Mouse (Mus musculus): ENCODE data around the gene Macrod2. TPM values are rescaled to one million over a fixed set of nuclear protein-coding genes. Genes with fewer than 3 reads are reported as not detected.

Macrod2 gene
- polyA plus RNA-seq, 1 experiment, result 0.95 TPM

DNA sequence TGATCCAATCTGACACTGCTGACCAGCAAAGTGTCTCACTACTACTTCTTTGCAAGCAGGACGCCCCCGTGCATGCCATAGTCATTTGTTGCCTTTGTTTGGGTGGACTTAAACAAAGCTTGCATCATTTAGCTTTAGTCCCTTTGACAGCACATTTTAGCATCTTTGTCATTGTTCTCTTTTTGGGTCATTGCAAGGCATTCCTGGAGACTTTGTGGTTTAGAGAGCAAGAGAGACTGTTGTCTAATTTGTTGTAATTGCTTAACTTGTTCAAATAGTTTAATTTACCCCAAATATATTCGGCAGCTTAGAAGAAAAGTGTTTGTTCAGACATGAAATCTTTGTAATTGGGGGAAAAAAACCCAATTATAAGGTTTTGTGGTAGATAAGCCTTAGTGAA, 511.0 kb downstream of the Macrod2 start:
- TF ChIP-seq MYOG (IDR thresholded peaks at IDR 0.05; ENCODE audit: control insufficient read depth, extremely low read depth, insufficient read length), result no peak
- TF ChIP-seq MAX (IDR thresholded peaks at IDR 0.05), result no peak
- no peak for TF ChIP-seq USF1 (IDR thresholded peaks at IDR 0.05; ENCODE audit: low read depth)
- TF ChIP-seq MYOD1 (IDR thresholded peaks at IDR 0.05; ENCODE audit: control insufficient read depth, insufficient read length, low read depth), result no peak
- no peak for TF ChIP-seq CTCF (IDR thresholded peaks at IDR 0.05; ENCODE audit: control insufficient read depth, insufficient read depth, insufficient read length)
- TF ChIP-seq FOSL1 (IDR thresholded peaks at IDR 0.05; ENCODE audit: insufficient read depth, low read length, poor library complexity, severe bottlenecking), result no peak
- TF ChIP-seq CEBPB (IDR thresholded peaks at IDR 0.05; ENCODE audit: low read depth), result no peak
- no peaks in the 10 kb centered on the region for H3K27me3 ChIP-seq (ENCODE audit: control insufficient read depth, insufficient read depth, insufficient read length)
- no peaks in the 10 kb centered on the region for H3K79me2 ChIP-seq (ENCODE audit: control insufficient read depth, insufficient read depth)
- H3ac ChIP-seq (ENCODE audit: control insufficient read depth, insufficient read length, low read depth), result no peak overlapping the region
- H3K4me3 ChIP-seq (ENCODE audit: insufficient read depth, poor library complexity, severe bottlenecking), result no peak overlapping the region
- H3K36me3 ChIP-seq (ENCODE audit: control insufficient read depth, insufficient read depth), result no peaks in the 10 kb centered on the region
- H3K79me3 ChIP-seq (ENCODE audit: low read depth), result no peaks in the 10 kb centered on the region

DNA sequence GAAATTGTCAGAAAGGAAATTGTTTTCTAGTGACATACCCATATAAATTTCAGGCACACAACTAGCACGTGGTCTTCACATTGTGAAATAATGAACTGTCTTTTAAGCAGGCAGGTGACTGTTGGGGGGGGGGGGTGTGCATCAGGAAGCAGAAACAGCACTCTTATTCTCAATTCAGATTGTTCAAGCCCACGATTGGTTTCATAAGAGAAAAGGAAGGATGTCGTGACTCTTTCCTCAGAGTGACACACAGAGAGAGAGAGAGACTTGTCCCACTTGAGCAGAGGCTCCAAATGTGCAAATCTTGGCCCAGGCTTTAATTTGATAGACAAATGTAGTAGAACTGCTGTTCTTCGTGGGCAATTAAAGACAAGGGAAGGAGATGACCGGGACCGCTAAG, 516.4 kb downstream of the Macrod2 start:
- Histone ChIP-seq H3K79me3 (ENCODE audit: low read depth) (no peaks in the 10 kb centered on the region), H3K27me3 (ENCODE audit: control insufficient read depth, insufficient read depth, insufficient read length) (no peaks in the 10 kb centered on the region), H3ac (ENCODE audit: control insufficient read depth, insufficient read length, low read depth) (no peak overlapping the region), H3K4me3 (ENCODE audit: insufficient read depth, poor library complexity, severe bottlenecking) (no peak overlapping the region), H3K36me3 (ENCODE audit: control insufficient read depth, insufficient read depth) (no peaks in the 10 kb centered on the region), H3K79me2 (ENCODE audit: control insufficient read depth, insufficient read depth) (no peaks in the 10 kb centered on the region)
- TF ChIP-seq MYOD1 (IDR thresholded peaks at IDR 0.05; ENCODE audit: control insufficient read depth, insufficient read length, low read depth), result no peak
- TF ChIP-seq MAX (IDR thresholded peaks at IDR 0.05), result no peak
- no peak for TF ChIP-seq USF1 (IDR thresholded peaks at IDR 0.05; ENCODE audit: low read depth)
- no peak for TF ChIP-seq FOSL1 (IDR thresholded peaks at IDR 0.05; ENCODE audit: insufficient read depth, low read length, poor library complexity, severe bottlenecking)
- TF ChIP-seq CEBPB (IDR thresholded peaks at IDR 0.05; ENCODE audit: low read depth), result no peak
- no peak for TF ChIP-seq CTCF (IDR thresholded peaks at IDR 0.05; ENCODE audit: control insufficient read depth, insufficient read depth, insufficient read length)
- TF ChIP-seq MYOG (IDR thresholded peaks at IDR 0.05; ENCODE audit: control insufficient read depth, extremely low read depth, insufficient read length), result no peak

DNA sequence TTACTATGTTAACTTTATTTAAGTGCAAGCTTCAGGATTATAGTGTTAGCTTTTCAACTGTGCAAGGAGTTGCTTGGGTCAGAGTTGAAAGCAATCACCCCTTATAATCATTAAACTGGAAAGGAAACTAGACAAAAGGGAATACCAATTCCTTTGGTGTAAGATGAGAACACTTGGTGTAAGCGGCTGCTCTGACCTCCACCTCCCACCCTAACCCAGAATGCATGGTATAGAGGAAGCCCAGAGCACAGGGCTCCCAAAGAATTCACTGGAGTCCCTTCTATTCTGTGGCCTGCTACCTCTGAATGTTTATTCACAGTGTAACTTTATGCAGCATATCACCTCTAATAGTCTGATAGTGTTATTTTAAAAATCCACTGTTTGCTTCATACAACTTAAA, 517.1 kb downstream of the Macrod2 start:
- Histone ChIP-seq H3K4me3 (ENCODE audit: insufficient read depth, poor library complexity, severe bottlenecking) (no peak overlapping the region), H3K27me3 (ENCODE audit: control insufficient read depth, insufficient read depth, insufficient read length) (no peaks in the 10 kb centered on the region), H3ac (ENCODE audit: control insufficient read depth, insufficient read length, low read depth) (no peak overlapping the region), H3K79me2 (ENCODE audit: control insufficient read depth, insufficient read depth) (no peaks in the 10 kb centered on the region), H3K79me3 (ENCODE audit: low read depth) (no peaks in the 10 kb centered on the region), H3K36me3 (ENCODE audit: control insufficient read depth, insufficient read depth) (no peaks in the 10 kb centered on the region)
- no peak for TF ChIP-seq MYOG (IDR thresholded peaks at IDR 0.05; ENCODE audit: control insufficient read depth, extremely low read depth, insufficient read length)
- TF ChIP-seq FOSL1 (IDR thresholded peaks at IDR 0.05; ENCODE audit: insufficient read depth, low read length, poor library complexity, severe bottlenecking), result no peak
- TF ChIP-seq CTCF (IDR thresholded peaks at IDR 0.05; ENCODE audit: control insufficient read depth, insufficient read depth, insufficient read length), result no peak
- TF ChIP-seq MAX (IDR thresholded peaks at IDR 0.05), result no peak
- no peak for TF ChIP-seq CEBPB (IDR thresholded peaks at IDR 0.05; ENCODE audit: low read depth)
- TF ChIP-seq MYOD1 (IDR thresholded peaks at IDR 0.05; ENCODE audit: control insufficient read depth, insufficient read length, low read depth), result no peak
- no peak for TF ChIP-seq USF1 (IDR thresholded peaks at IDR 0.05; ENCODE audit: low read depth)

DNA sequence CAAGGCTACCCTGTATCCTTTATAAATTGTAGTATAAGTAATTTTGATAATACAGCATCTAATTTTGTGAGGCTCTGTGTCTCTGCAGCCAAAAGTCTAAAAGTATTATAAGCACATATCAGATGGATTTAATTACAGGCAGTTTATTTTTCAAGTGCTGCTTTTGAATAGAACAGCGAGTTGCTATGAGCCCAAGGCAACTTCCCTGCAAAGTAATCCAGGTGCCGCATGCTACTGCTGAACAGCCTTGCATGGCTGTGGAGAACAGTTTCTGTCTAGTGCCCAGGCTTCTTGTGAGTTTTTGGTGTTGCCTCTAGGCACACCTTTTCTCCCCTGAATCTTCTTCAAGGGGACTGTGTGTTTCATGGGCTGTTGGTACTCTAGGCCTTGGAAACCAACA, 517.8 kb downstream of the Macrod2 start:
- no peaks in the 10 kb centered on the region for H3K36me3 ChIP-seq (ENCODE audit: control insufficient read depth, insufficient read depth)
- TF ChIP-seq MYOG (IDR thresholded peaks at IDR 0.05; ENCODE audit: control insufficient read depth, extremely low read depth, insufficient read length) (no peak), USF1 (IDR thresholded peaks at IDR 0.05; ENCODE audit: low read depth) (no peak), MAX (IDR thresholded peaks at IDR 0.05) (no peak), MYOD1 (IDR thresholded peaks at IDR 0.05; ENCODE audit: control insufficient read depth, insufficient read length, low read depth) (no peak)
- no peak overlapping the region for H3K4me3 ChIP-seq (ENCODE audit: insufficient read depth, poor library complexity, severe bottlenecking)
- no peaks in the 10 kb centered on the region for H3K79me3 ChIP-seq (ENCODE audit: low read depth)
- H3K27me3 ChIP-seq (ENCODE audit: control insufficient read depth, insufficient read depth, insufficient read length), result no peaks in the 10 kb centered on the region
- no peak overlapping the region for H3ac ChIP-seq (ENCODE audit: control insufficient read depth, insufficient read length, low read depth)
- H3K79me2 ChIP-seq (ENCODE audit: control insufficient read depth, insufficient read depth), result no peaks in the 10 kb centered on the region

DNA sequence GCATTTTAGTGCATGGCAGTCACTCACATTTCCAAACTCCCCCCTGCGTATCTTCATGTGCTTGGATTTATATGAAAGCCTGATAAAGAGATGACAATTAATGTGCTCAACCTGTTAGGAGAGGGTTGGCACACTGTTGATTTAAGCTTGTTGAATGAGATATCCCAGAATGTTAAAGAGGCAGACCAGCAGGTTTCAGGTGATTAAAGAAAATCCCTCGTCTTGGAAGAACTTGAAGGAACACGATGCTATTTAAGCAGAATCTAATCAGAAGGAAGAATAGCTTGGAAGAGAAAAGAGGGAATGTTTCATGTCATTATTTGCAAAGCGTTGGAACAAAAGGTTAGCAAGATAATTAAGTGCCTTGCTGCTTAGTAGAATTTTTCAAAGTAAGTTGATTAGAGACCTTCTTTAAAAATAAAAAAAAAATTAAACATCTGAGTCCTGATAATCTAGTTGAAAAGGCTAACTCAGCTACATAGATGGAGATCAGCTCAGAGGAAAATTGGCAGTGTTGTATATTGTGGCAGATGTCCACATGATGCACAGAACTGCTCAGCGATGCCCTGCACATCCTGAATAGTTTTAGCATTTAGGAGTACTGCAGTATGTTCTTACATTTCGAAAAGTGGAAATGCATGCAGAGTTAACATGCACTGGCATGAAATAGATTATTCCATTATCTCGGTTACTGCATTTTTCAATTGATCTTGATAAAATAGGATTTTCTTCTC, 518.7 kb downstream of the Macrod2 start:
- H3K79me2 ChIP-seq (ENCODE audit: control insufficient read depth, insufficient read depth), result no peaks in the 10 kb centered on the region
- H3K36me3 ChIP-seq (ENCODE audit: control insufficient read depth, insufficient read depth), result no peaks in the 10 kb centered on the region
- TF ChIP-seq MAX (IDR thresholded peaks at IDR 0.05) (no peak), MYOG (IDR thresholded peaks at IDR 0.05; ENCODE audit: control insufficient read depth, extremely low read depth, insufficient read length) (no peak), CTCF (IDR thresholded peaks at IDR 0.05; ENCODE audit: control insufficient read depth, insufficient read depth, insufficient read length) (no peak), USF1 (IDR thresholded peaks at IDR 0.05; ENCODE audit: low read depth) (no peak), CEBPB (IDR thresholded peaks at IDR 0.05; ENCODE audit: low read depth) (no peak), MYOD1 (IDR thresholded peaks at IDR 0.05; ENCODE audit: control insufficient read depth, insufficient read length, low read depth) (no peak), FOSL1 (IDR thresholded peaks at IDR 0.05; ENCODE audit: insufficient read depth, low read length, poor library complexity, severe bottlenecking) (no peak)
- H3K4me3 ChIP-seq (ENCODE audit: insufficient read depth, poor library complexity, severe bottlenecking), result no peak overlapping the region
- H3ac ChIP-seq (ENCODE audit: control insufficient read depth, insufficient read length, low read depth), result no peak overlapping the region
- H3K79me3 ChIP-seq (ENCODE audit: low read depth), result no peaks in the 10 kb centered on the region
- H3K27me3 ChIP-seq (ENCODE audit: control insufficient read depth, insufficient read depth, insufficient read length), result no peaks in the 10 kb centered on the region

DNA sequence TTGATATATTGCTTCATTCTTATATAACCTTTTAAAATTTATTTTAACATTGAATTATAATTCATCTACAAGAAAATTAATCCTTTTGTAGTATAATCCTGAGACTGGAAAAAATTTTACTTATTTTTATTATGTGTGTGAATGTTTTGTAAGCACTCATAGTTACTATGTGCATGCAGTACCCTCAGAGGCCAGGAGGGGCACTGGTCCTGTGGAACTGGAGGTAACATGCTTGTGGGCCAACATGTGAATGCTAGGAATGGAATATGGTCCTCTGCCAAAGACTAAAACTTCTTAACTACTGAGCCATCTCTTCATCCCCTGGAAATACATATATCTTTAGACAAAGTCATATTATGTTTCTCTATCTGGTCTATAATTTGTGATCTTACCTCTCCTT, 531.8 kb downstream of the Macrod2 start:
- H3K36me3 ChIP-seq (ENCODE audit: control insufficient read depth, insufficient read depth), result no peaks in the 10 kb centered on the region
- TF ChIP-seq CTCF (IDR thresholded peaks at IDR 0.05; ENCODE audit: control insufficient read depth, insufficient read depth, insufficient read length) (no peak), USF1 (IDR thresholded peaks at IDR 0.05; ENCODE audit: low read depth) (no peak), CEBPB (IDR thresholded peaks at IDR 0.05; ENCODE audit: low read depth) (no peak), MYOD1 (IDR thresholded peaks at IDR 0.05; ENCODE audit: control insufficient read depth, insufficient read length, low read depth) (no peak), MAX (IDR thresholded peaks at IDR 0.05) (no peak), MYOG (IDR thresholded peaks at IDR 0.05; ENCODE audit: control insufficient read depth, extremely low read depth, insufficient read length) (no peak), FOSL1 (IDR thresholded peaks at IDR 0.05; ENCODE audit: insufficient read depth, low read length, poor library complexity, severe bottlenecking) (no peak)

More for the DNA sequence above, 531.8 kb downstream of the Macrod2 start:
- Histone ChIP-seq H3K4me3 (ENCODE audit: insufficient read depth, poor library complexity, severe bottlenecking) (no peak overlapping the region), H3K79me3 (ENCODE audit: low read depth) (no peaks in the 10 kb centered on the region), H3K79me2 (ENCODE audit: control insufficient read depth, insufficient read depth) (no peaks in the 10 kb centered on the region), H3ac (ENCODE audit: control insufficient read depth, insufficient read length, low read depth) (no peak overlapping the region), H3K27me3 (ENCODE audit: control insufficient read depth, insufficient read depth, insufficient read length) (no peaks in the 10 kb centered on the region)

All from C2C12 (cell line).